Mouse (Mus musculus): ENCODE measurements around the gene Adgrl3.

DNA sequence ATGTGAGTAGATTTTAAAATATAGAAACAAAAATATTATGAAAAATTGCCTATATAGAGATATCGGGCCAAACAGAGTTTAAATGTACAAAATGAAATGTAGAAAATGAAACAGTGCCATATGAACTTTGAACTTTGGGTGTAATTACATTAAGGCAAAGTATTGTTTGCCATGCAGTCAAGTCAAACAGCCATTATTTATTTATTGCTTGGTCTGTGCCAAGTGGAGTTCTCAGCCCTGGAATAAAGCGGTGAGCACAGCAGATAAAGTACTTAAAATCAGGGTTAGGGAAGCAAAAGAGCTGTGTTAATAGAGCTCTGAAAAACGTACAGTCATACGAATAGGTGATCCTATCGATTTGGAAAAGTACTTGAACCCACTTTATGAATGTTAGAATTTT lies 407.5 kb downstream of the Adgrl3 start:
- TF ChIP-seq CTCF (IDR thresholded peaks at IDR 0.05; ENCODE audit: low read depth) (no peak), EP300 (IDR thresholded peaks at IDR 0.05; ENCODE audit: low read depth) (no peak)
